Mouse (Mus musculus) bone marrow, adult 2 months (tissue): ENCODE results near the gene Slc29a2.
A peak's percentile ranks its signal among the peaks of the same experiment; 100 is the strongest.

Experiments
- CTCF ChIP-seq: fragments of 200-500 bp; IDR thresholded peaks from 2 replicates; pipeline ENCODE4 v1.5.1; 2011; ENCODE audit warnings: low read length, control low read depth; ENCODE audit not compliant: control insufficient read depth, insufficient read depth
- POLR2A ChIP-seq: fragments of 200-500 bp; IDR thresholded peaks from 2 replicates; pipeline ENCODE4 v1.6.1; 2011; ENCODE audit warnings: low read depth, mild to moderate bottlenecking, control low read depth, low read length, borderline replicate concordance; ENCODE audit not compliant: control insufficient read depth

DNA sequence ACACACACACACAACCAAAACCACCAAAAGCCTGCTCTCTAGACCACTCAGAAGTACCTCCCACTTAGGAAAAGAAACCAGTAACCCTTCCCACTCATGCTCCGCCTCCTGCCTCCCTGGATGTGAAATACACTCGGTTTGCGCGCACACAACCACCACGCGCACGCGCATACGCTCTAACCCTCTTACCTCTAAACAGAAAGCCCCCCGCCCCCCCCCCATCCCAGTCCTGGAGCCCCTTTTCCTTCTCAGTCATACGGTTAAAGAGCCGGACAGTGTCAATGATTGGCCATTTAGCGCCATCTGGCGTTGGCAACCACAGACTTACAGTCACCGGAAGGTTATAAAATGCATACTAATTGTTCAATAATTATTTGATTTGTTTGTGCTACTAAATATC is 49.4 kb downstream of the Slc29a2 start:
- TF ChIP-seq CTCF = peak; percentile 47
- no peak for TF ChIP-seq POLR2A
